8 mouse cellular contexts compared by ENCODE assay signal in the genomic region with DNA sequence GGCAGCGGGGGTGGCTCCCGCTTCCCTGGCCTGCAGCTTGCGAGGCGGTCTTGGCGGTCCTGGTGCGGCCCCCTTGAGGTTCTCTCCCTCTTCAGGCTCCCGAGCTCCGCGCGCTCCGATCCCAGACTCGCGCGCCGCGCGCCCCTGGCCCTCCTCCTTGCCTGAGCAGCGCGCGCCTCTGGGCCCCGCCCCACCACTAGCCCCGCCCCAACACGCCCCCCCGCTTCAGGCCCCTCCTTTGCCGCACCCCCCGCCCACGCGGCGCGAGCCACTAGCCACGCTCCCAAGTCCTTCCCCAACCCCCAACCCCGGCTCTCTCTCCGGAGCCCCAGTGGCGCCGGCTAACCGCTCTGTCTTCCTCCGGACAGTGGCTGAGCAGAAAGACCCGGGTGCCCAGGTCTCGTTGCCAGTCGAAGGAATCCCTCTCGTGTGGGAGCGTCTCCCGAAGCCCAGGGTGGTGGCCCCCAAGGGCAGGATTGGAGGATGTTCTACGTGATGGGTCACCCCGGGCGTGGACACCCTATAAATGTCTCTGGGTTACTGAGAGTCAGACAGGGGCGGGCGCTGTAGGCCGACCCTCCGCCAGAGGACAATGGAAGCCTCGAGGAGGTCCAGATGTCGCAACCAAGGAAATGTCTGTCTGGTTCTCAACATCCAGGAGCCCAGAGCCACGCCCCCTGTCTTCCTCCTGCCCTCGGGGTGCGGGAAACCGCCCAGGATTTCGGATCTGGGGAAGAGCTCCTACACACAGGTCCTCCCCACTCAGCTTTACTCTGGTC. TPM values are rescaled to one million over a fixed set of nuclear protein-coding genes. Genes with fewer than 3 reads are reported as not detected.
DNase-seq lines count a peak whose midpoint lies in the region; ATAC-seq lines count a peak whose summit lies in the region.

No protein-coding gene starts in this region.

- DNase-seq in ES-CJ7 (ENCODE audit: low read depth, low spot score): peak; percentile 74
- peak; percentile 40 for DNase-seq in cerebellum, adult 8-10 months
- peak; percentile 78 to 87 for DNase-seq in frontal cortex, postnatal 10 days (ENCODE audit: low spot score in 2 of 2)
- DNase-seq in layer of hippocampus, postnatal 14 days (ENCODE audit: low spot score in 2 of 2): peak; percentile 80 to 82
- DNase-seq in lung, postnatal 10 days: peak; percentile 86
- DNase-seq in ovary, postnatal 14 days (ENCODE audit: low spot score): peak; percentile 71
- peak; percentile 75 for DNase-seq in thymus, postnatal 14 days

- WGBS in hindbrain, embryonic 12.5 days: under 1% methylated on average over 40 of the region's 57 CpGs

- H3K9me3 ChIP-seq in hindbrain, embryonic 12.5 days (replicated peaks): no peaks in the 10 kb centered on the region

- H3K27me3 ChIP-seq in hindbrain, embryonic 12.5 days: peaks cover 4% of the 10 kb centered on the region; the same call in 1 of the 2 replicates

- peak overlapping the region; percentile 90 for H3K4me3 ChIP-seq in hindbrain, embryonic 12.5 days

- ATAC-seq in hindbrain, embryonic 12.5 days (ENCODE audit: low FRiP score): peak; percentile 84

- H3K4me1 ChIP-seq in hindbrain, embryonic 12.5 days: peaks cover 44% of the 10 kb centered on the region

- peak overlapping the region; percentile 92 for H3K27ac ChIP-seq in hindbrain, embryonic 12.5 days

- H3K36me3 ChIP-seq in hindbrain, embryonic 12.5 days: 0 out of 2 replicates have a peak, but pooled peaks cover under 1% of the 10 kb centered on the region

- H3K9ac ChIP-seq in hindbrain, embryonic 12.5 days: peak overlapping the region; percentile 92

- peak overlapping the region; percentile 84 for H3K4me2 ChIP-seq in hindbrain, embryonic 12.5 days (replicated peaks)

RNA-seq across cellular contexts. Expression of a gene that starts 1.4 kb away (rescaled TPM):
- 20.3 and 23.3 TPM in 2 replicates for polyA plus RNA-seq in hindbrain, embryonic 12.5 days (2016; fragmentation: Nextera tagmentation; extraction: Ambion mirVana)
- 1 to 10 TPM; 8.7 to 9.5 TPM for total RNA-seq in layer of hippocampus, postnatal 14 days (2021)

RNA-seq across cellular contexts. Expression of a gene that starts 46.2 kb away (rescaled TPM):
- 62.9 and 71.2 TPM in 2 replicates for polyA plus RNA-seq in hindbrain, embryonic 12.5 days (2016; fragmentation: Nextera tagmentation; extraction: Ambion mirVana)
- total RNA-seq in layer of hippocampus, postnatal 14 days (2021): 10 to 100 TPM; 39.9 to 41.5 TPM

Comparison
In these comparisons a context has a peak if more than half of its experiments do, and no peak if none do; other contexts are left out.
1. Peak in every context shown above with its lines: DNase-seq, ATAC-seq, H3K4me3 ChIP-seq and H3K27ac ChIP-seq.